Mouse (Mus musculus): ENCODE results near the gene Mrc2. TPM values are rescaled to one million over a fixed set of nuclear protein-coding genes. Genes with fewer than 3 reads are reported as not detected.

The Mrc2 gene
- total RNA-seq, 2 experiments from 2014 or later = 13.4 to 13.5 TPM

GRCm38 (mm10) chr11:105371818-105372217, 79.4 kb downstream of the Mrc2 start:
- no peak for DNase-seq
- intact Hi-C loops (cut with DNase I) = no loop called here

GRCm38 (mm10) chr11:105373881-105374280, 81.4 kb downstream of the Mrc2 start:
- intact Hi-C loops (cut with DNase I) = no loop called here

GRCm38 (mm10) chr11:105374526-105375175, 82.2 kb downstream of the Mrc2 start:
- DNase-seq = no peak
- intact Hi-C loops (cut with DNase I) = no loop called here

More at GRCm38 (mm10) chr11:105373881-105374280, 81.4 kb downstream of the Mrc2 start:
- DNase-seq = no peak

- no peak for DNase-seq
- intact Hi-C loops (cut with DNase I) = no loop called here
Measured at GRCm38 (mm10) chr11:105375821-105376235, 83.4 kb downstream of the Mrc2 start.

GRCm38 (mm10) chr11:105385266-105385665, 92.8 kb downstream of the Mrc2 start:
- DNase-seq = no peak
- intact Hi-C loops (cut with DNase I) = no loop called here

- intact Hi-C loops (cut with DNase I) = no loop called here
- no peak for DNase-seq
Measured at GRCm38 (mm10) chr11:105388636-105389035, 96.2 kb downstream of the Mrc2 start.

GRCm38 (mm10) chr11:105390290-105390689, 97.8 kb downstream of the Mrc2 start:
- intact Hi-C loops (cut with DNase I) = no loop called here
- no peak for DNase-seq

Other genes with a start within 250 kb of the Mrc2 start
- under 1 TPM; 0.48 to 0.98 TPM for gene Efcab3, start 229.1 kb upstream of the Mrc2 start, total RNA-seq (2021)
- 10 to 100 TPM; 25.5 to 25.9 TPM for gene Mettl2, start 166.2 kb upstream of the Mrc2 start, total RNA-seq (2021)
- gene Gm10842, start 145.8 kb upstream of the Mrc2 start, total RNA-seq (2021) = not detected
- 10 to 100 TPM; 60.6 to 62.6 TPM for gene Tlk2, start 113.8 kb upstream of the Mrc2 start, total RNA-seq (2021)
- 1 to 10 TPM; 1.2 to 1.7 TPM for gene March10, start 164.1 kb downstream of the Mrc2 start, total RNA-seq (2021)

Data from left cerebral cortex, postnatal 4 days (tissue).